Mouse (Mus musculus) heart, adult 11 months (tissue): Measurements from ENCODE around the gene Sh3yl1.

ENCODE experiments used
- DNase-seq: peaks from one replicate; pipeline ENCODE4 v3.0.0; 2022

Sh3yl1 gene

GRCm38 (mm10) chr12:30911261-30912047, at the start of gene Sh3yl1, which contains the start of gene Acp1:
Sh3yl1 (plus strand) TSS chr12:30911668.
Acp1 (minus strand) TSS chr12:30911589.
- DNase-seq: peak; percentile 99

GRCm38 (mm10) chr12:30864347-30864746, 47.1 kb upstream of the Sh3yl1 start:
- DNase-seq: peak; percentile 51

- DNase-seq: peak; percentile 58
Measured at GRCm38 (mm10) chr12:30865781-30866180, 45.7 kb upstream of the Sh3yl1 start.

DNA sequence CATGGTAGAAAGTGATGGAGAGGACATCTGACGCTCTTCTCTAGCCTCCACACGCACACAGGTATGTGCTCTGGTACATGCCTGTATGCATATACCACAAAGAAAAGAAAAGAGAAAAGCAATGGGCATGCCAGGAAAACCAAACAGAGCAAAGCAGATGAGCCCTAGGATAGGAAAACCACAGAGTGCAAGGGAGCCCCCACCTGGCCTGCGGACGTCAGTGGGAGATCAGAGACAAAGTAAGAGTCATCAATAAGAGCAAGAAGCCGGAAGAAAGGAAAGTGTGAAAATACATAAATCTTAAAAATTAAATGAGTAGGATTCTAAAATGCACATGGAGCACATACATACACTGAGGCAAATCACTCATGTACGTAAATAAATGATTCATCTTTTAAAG, 32.0 kb upstream of the Sh3yl1 start:
- no peak for DNase-seq

DNA sequence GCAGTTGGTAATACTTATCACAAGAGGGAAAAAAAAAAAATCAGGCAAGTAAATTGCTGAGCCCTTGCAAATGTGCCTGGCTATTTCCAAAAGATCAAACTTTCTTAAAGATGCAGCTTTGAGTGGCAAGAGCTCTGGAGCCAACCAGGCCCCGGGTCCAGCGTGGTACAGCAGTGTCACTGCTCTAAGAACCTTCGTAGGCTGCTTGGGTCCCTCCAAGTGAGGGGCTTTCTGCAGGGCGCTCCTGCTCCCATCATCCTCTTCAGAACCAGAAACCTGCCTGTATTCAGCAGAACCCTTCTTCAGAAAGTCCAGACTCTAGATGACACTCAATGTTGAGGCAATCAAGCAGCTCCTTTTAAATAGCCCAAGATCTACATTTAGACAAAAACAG, 27.9 kb upstream of the Sh3yl1 start:
- DNase-seq: no peak

DNA sequence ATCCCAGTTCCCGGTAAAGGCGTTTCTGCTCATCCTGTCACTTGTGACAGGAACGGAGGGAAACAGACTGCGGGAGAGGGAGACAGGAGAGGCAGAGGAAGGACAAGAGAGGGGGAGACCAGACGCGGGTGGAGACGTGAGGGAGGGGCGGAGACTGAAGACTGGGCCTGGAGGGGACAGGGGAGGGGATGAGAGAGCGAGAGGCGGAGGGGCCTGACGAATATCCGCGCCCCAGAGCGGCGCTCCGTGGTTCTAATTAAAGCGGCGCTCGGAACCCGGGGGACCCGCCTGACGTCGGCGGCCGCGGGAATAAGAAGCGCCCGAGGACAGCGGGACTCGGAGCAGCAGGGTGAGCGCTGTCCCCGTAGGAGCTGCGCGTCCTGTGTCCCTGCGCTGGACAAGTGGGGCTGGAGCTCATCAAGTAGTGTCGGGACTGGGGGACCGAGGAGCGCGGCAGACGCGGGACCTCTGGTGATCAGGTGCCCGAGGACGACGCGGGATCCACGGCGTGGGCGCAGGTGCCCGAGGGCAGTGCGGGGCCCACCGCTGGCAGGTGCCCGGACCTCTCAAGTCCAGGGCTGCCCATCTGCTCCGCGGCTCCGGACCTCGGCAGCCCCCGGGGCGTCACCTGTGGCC, 27.4 kb upstream of the Sh3yl1 start, which contains the start of gene Alkal2:
Gene Alkal2 (plus strand): TSS at position 337 of the 636 bp plus-strand sequence.
- peak; percentile 95 for DNase-seq

DNA sequence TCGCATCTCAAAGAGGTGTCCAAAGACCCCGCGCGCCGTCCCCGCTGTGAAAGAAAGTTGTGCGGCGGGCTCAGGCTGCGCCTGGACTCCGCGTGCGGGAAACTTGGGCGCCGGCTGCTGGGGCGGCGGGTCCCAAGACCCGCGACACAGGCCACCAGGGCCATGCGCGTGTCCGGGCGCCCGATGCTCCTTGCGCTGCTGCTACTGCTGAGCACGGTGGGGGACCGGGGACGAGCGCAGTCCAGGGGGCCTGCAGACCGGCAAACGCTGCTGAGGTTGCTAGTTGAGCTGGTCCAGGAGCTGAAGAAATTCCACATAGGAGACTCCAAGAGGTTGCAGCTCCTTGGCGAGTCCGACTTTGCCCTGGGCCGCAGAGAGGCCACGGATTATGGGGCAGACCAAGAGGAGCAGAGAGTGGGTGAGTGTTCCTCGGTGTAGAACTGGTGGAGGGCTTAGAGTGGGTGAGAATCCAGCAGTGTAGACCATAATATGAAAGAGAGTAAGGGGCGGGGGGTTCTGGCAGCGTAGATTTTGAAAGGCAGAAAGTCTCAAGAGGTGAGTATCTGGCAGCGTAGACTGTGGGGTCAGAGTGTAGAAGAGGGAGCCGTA, 26.7 kb upstream of the Sh3yl1 start:
- no peak for DNase-seq

GRCm38 (mm10) chr12:30885891-30886290, 25.6 kb upstream of the Sh3yl1 start:
- peak; percentile 95 for DNase-seq

DNA sequence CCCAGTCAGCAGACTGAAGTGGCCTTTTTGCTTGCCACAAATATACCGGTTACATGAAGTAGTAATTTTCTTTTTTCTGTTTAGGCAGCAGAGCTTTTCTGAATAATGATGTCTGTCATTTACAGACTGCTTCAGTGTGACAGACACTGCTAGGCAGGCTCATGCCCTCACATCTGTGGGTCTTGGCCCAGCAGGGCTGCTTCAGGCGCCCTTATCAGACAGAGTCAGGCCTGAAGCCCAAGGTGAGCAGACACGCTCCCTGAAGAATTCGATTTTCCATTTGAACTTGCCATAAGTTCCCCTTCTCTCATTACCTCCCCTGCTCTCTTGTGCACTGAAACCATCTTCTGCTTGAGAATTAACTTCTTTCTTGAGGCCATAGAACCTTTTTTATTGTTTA, 23.5 kb upstream of the Sh3yl1 start:
- DNase-seq: no peak

DNA sequence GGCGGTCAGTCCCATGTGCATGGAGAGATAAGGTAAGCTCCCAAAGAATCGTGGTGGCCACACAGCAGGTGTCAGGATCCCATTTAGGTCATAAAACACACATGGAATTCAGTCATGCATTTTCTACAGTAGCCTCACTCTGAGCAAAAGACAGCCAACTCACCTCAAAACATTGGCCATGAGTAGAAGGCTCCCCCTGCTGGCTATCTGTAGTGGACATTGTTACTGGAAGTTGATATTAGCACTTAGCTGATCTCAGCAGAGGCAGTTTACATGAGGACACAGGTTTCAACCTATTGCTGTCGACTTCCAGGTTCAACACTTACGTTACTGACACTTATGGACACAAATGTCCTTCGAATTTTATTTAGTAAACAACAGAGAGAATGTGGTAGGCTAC, 21.4 kb upstream of the Sh3yl1 start:
- DNase-seq: no peak

DNA sequence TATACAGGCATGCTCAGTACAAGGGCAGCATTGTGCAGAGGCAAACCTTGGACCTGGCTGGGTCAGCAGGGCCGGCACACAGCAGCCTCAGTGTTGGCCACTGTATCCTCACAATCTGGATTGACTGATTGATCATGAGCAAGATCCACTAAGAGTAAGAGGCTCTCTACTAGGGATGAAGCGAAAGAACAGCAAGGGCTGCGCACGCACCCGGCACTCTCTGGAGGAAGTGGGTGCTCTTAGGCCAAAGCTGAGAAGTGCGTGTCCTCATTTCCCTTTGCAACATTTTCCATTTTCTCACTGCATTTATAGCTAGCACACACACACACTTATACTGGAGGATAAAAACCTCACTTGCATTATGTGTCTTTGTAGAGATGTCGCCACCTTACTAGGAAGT, 20.0 kb upstream of the Sh3yl1 start:
- no peak for DNase-seq

DNA sequence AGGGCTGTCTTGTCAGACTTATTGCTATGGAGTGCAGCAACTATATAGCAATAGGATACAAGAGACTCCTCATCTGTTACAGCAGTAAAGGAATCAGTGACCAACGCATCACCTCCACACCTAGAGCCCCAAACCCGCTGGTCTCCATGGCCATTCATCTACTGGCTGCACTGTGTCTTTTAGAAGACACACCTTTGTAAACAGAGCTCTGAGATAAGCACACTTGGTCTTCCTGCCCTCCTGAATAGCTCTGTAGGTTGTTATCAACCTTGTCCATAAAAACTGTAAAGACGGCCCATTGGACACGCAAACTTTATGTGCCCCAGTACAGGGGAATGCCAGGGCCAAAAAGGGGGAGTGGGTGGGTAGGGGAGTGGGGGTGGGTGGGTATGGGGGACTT, 14.4 kb upstream of the Sh3yl1 start:
- DNase-seq: no peak

DNA sequence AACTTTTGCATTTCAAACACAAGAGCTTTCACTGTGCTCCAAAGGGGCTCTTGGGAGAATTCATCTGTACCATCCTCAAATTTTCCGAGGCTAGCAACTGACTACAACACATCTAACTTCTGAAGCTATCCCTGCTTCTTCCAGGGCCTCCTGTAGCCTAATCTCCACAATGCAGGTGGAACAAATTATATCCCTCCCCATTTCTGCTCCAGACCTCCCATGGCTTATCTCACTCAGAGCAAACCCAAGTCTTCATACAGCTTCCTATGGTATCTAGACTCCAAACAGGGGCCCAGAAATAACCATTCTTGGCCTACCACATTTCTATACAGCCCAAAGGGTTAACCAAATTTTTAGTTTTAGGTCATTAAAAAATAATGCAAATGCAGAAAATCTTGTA, 2.8 kb upstream of the Sh3yl1 start:
- DNase-seq: no peak

GRCm38 (mm10) chr12:30909881-30910280, 1.6 kb upstream of the Sh3yl1 start:
- DNase-seq: no peak

DNA sequence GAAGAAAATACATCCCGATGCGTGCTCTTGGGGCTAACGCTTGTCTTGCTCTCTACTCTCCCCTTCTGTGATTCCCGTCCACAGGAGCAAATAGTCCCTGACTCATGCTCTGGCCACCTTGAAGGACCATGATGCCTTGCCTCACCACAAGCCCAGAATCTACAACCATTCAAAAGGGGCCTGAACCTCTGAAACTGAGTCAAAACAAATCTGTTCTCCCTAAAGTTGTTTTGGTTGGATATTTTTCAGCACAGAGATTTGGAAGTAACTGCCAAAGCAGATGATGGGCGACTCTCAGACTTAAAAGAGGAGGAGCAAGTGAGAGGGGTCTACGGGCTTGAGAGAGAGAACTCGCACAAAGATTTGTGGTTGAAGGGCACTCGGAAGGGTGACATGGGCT, 608 bp upstream of the Sh3yl1 start:
- DNase-seq: no peak

- DNase-seq: no peak
Measured at GRCm38 (mm10) chr12:30912048-30912381, 547 bp downstream of the Sh3yl1 start.

GRCm38 (mm10) chr12:30912840-30913239, 1.4 kb downstream of the Sh3yl1 start:
- no peak for DNase-seq

DNA sequence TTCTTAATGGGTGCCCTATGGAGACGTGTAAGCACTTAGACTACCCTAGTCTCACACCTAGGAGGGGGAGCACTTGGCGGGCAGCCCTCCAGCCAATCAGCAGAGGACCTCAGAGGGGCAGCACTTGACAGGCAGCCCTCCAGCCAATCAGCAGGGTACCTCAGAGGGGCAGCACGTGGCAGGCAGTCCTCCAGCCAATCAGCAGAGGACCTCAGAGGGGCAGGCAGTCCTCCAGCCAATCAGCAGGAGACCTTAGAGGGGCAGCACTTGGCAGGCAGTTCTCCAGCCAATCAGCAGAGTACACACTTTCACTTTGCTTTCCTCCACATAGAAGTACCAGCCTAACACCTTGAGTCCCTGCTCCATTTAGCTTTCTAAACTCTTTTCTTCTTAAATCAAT, 10.9 kb downstream of the Sh3yl1 start:
- peak; percentile 85 for DNase-seq

- DNase-seq: no peak
Measured at GRCm38 (mm10) chr12:30928182-30928581, 16.7 kb downstream of the Sh3yl1 start.

GRCm38 (mm10) chr12:30933299-30933698, 21.8 kb downstream of the Sh3yl1 start:
- DNase-seq: peak; percentile 28

GRCm38 (mm10) chr12:30936899-30937298, 25.4 kb downstream of the Sh3yl1 start:
- DNase-seq: no peak

- peak; percentile 35 for DNase-seq
Measured at GRCm38 (mm10) chr12:30943057-30943986, 31.9 kb downstream of the Sh3yl1 start.

DNA sequence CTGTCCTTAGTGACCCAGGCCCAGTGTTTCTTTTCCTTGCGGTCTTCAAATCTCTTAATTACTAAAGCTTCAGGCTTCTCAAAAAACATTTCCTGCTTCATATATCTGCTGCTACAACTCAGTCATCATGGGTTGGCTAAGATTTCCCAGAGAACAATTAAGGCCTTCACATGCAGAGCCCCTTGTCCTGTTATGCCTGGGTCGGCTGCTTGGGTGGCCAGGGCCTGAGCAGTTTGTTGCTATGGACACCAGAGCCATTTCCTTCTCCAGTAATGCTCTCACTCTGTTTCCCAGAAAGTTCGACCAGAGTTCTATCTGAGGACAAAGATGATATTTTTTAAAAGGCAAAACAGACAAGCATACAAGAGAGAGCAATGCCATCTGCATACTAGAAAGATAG, 32.7 kb downstream of the Sh3yl1 start:
- no peak for DNase-seq
